Mouse (Mus musculus): ENCODE data around the gene Arpc2.

GRCm38 (mm10) chr1:74256782-74257181, 20.9 kb downstream of the Arpc2 start:
- no peak for TF ChIP-seq NELFE (IDR thresholded peaks at IDR 0.05; ENCODE audit: low read depth, low read length)
- no peak for TF ChIP-seq RAD21 (IDR thresholded peaks at IDR 0.05; ENCODE audit: low read depth, low read length)
- TF ChIP-seq GATA1 (IDR thresholded peaks at IDR 0.05; ENCODE audit: low read depth, low read length): no peak
- TF ChIP-seq CTCF (IDR thresholded peaks at IDR 0.05 in 2 of 3, conservative IDR thresholded peaks at IDR 0.05 in 1 of 3; ENCODE audit: control insufficient read depth in 1 of 3, insufficient read depth in 1 of 3, low read depth in 2 of 3, low read length in 3 of 3, poor library complexity in 1 of 3, severe bottlenecking in 1 of 3): no peak
- TF ChIP-seq POLR2AphosphoS5 (IDR thresholded peaks at IDR 0.05; ENCODE audit: borderline replicate concordance, low read depth, low read length): no peak
- TF ChIP-seq SIN3A (IDR thresholded peaks at IDR 0.05; ENCODE audit: low read length): no peak
- no peak for TF ChIP-seq ZNF384 (IDR thresholded peaks at IDR 0.05; ENCODE audit: low read depth, low read length)
- no peak for TF ChIP-seq E2F4 (IDR thresholded peaks at IDR 0.05; ENCODE audit: borderline replicate concordance, low read depth, low read length)
- TF ChIP-seq POLR2A (IDR thresholded peaks at IDR 0.05; ENCODE audit: control insufficient read depth in 1 of 2, insufficient read depth in 1 of 2, low read depth in 1 of 2, low read length in 2 of 2, poor library complexity in 1 of 2): no peak

All from MEL (cell line).